Mouse (Mus musculus) gastrocnemius, adult 2 months (tissue): ENCODE results near the gene Zfp429. TPM values are rescaled to one million over a fixed set of nuclear protein-coding genes. Genes with fewer than 3 reads are reported as not detected.
A peak's percentile ranks its signal among the peaks of the same experiment; 100 is the strongest.
"Not testable (repeated sequence)": the region's sequence is repeated elsewhere in the genome, so short reads cannot be mapped to it uniquely, and the experiment has no call there.

Experiments used
- DNase-seq: peaks from one replicate; pipeline ENCODE4 v3.0.0; 2022
- H3K27ac ChIP-seq: fragments of 200-600 bp; 2 replicates; pipeline ENCODE4 v1.8.1; 2022; ENCODE audit warnings: mild to moderate bottlenecking
- H3K4me3 ChIP-seq: fragments of 200-600 bp; 2 replicates; pipeline ENCODE4 v1.8.1; 2022; ENCODE audit warnings: mild to moderate bottlenecking, moderate library complexity
- CTCF ChIP-seq: fragments of 200-600 bp; IDR thresholded peaks from 2 replicates; pipeline ENCODE4 v1.8.1; 2022; ENCODE audit warnings: antibody characterized with exemption, mild to moderate bottlenecking, moderate library complexity
- intact Hi-C: fragments of 180-260 bp; cut with DNase I; formaldehyde crosslinking; loops from one replicate; pipeline ENCODE4 v1.15.1; 2025
- long read RNA-seq, 2 experiments: library from polyadenylated mRNA; stranded (forward); transcript quantifications; one replicate each; pipeline ENCODE4 v2.0.0; 2021
- total RNA-seq, 2 experiments: library from RNA; stranded (reverse); gene quantifications; 2 replicates each; pipeline ENCODE4 v1.2.3; 2021

The Zfp429 gene
- total RNA-seq: 1 to 10 TPM; 1.0 to 1.7 TPM
- long read RNA-seq, experiment 1: 0 reads
- long read RNA-seq, experiment 2, partial matches to known transcripts: 0 of 1 reads
- long read RNA-seq, experiment 2, other reads (novel, unspliced or antisense): 0 of 1 reads

- Histone ChIP-seq H3K4me3 (peak within 1 kb of the TSS; percentile 84), H3K27ac (peak within 1 kb of the TSS; percentile 77)
- peak; percentile 76 for DNase-seq
- intact Hi-C loops: loop anchor here (10.0 kb wide), 1 partner anchor 225 kb away; the partner anchor contains the start of gene Rsl1
Measured at GRCm38 (mm10) chr13:67399183-67399903, at the start of gene Zfp429. Gene Zfp429, minus strand, starts transcription at chr13:67399819.

GRCm38 (mm10) chr13:67437095-67437494 lies 37.5 kb upstream of the Zfp429 start:
- intact Hi-C loops, H3K4me3 ChIP-seq, DNase-seq, H3K27ac ChIP-seq: not testable (repeated sequence)

- no peak overlapping the region for H3K4me3 ChIP-seq
- H3K27ac ChIP-seq: no peak overlapping the region
- no peak for TF ChIP-seq CTCF
- intact Hi-C loops: no loop called here
- DNase-seq: no peak
Measured at GRCm38 (mm10) chr13:67428116-67428515, 28.5 kb upstream of the Zfp429 start.

- H3K4me3 ChIP-seq, H3K27ac ChIP-seq, intact Hi-C loops, DNase-seq: not testable (repeated sequence)
Measured at GRCm38 (mm10) chr13:67425699-67426098, 26.1 kb upstream of the Zfp429 start.

GRCm38 (mm10) chr13:67422532-67422931 lies 22.9 kb upstream of the Zfp429 start:
- DNase-seq, intact Hi-C loops, H3K27ac ChIP-seq, H3K4me3 ChIP-seq: not testable (repeated sequence)

GRCm38 (mm10) chr13:67421207-67421857 lies 21.7 kb upstream of the Zfp429 start, which contains the start of gene Zfp459:
Gene Zfp459, minus strand, starts transcription at chr13:67421418.
- TF ChIP-seq CTCF: no peak
- DNase-seq: no peak
- intact Hi-C loops: no loop called here
- Histone ChIP-seq H3K4me3 (peak within 1 kb of the TSS; percentile 73), H3K27ac (peak within 1 kb of the TSS; percentile 24; the same call in 1 of the 2 replicates)

- H3K4me3 ChIP-seq: peak overlapping the region; percentile 73
- intact Hi-C loops: no loop called here
- H3K27ac ChIP-seq: no peak overlapping the region
- TF ChIP-seq CTCF: no peak
- no peak for DNase-seq
Measured at GRCm38 (mm10) chr13:67420558-67421206, 21.1 kb upstream of the Zfp429 start.

GRCm38 (mm10) chr13:67416811-67417210 lies 17.2 kb upstream of the Zfp429 start:
- Histone ChIP-seq H3K27ac (no peak overlapping the region), H3K4me3 (no peak overlapping the region)
- no peak for TF ChIP-seq CTCF
- intact Hi-C loops: no loop called here
- no peak for DNase-seq

- intact Hi-C loops: no loop called here
- DNase-seq: no peak
Measured at GRCm38 (mm10) chr13:67415759-67416158, 16.1 kb upstream of the Zfp429 start.

GRCm38 (mm10) chr13:67413634-67414033 lies 14.0 kb upstream of the Zfp429 start:
- DNase-seq, H3K4me3 ChIP-seq, H3K27ac ChIP-seq, intact Hi-C loops: not testable (repeated sequence)
- peak; percentile 24; the same call in 1 of the 2 replicates for TF ChIP-seq CTCF

More at GRCm38 (mm10) chr13:67415759-67416158, 16.1 kb upstream of the Zfp429 start:
- Histone ChIP-seq H3K27ac (no peak overlapping the region), H3K4me3 (no peak overlapping the region)
- no peak for TF ChIP-seq CTCF

- DNase-seq, H3K27ac ChIP-seq, H3K4me3 ChIP-seq, intact Hi-C loops: not testable (repeated sequence)
Measured at GRCm38 (mm10) chr13:67376255-67376654, 23.4 kb downstream of the Zfp429 start.

- intact Hi-C loops: not testable (repeated sequence)
- H3K27ac ChIP-seq: peak within 1 kb of the TSS; percentile 65
- DNase-seq: peak; percentile 61
- peak within 1 kb of the TSS; percentile 73 for H3K4me3 ChIP-seq
Measured at GRCm38 (mm10) chr13:67375050-67375911, 24.3 kb downstream of the Zfp429 start, which contains the start of the genes Gm28041 and Zfp456. Gene Gm28041, minus strand, starts transcription at chr13:67375733. Gene Zfp456, minus strand, starts transcription at chr13:67375810.
